Mouse (Mus musculus) left cerebral cortex, postnatal 4 days (tissue): ENCODE measurements around the gene Slc25a13. TPM values are rescaled to one million over a fixed set of nuclear protein-coding genes. Genes with fewer than 3 reads are reported as not detected.

ENCODE experiments used
- DNase-seq: peaks from one replicate; pipeline ENCODE4 v3.0.0-alpha.2; 2022
- intact Hi-C: fragments of 180-260 bp; cut with DNase I; formaldehyde crosslinking; loops from one replicate; pipeline ENCODE4 v1.15.1; 2025
- total RNA-seq, 2 experiments: library from RNA; stranded (reverse); gene quantifications; 2 replicates each; pipeline ENCODE4 v1.2.3; 2021

Slc25a13 gene
- total RNA-seq, 2 experiments from 2014 or later, result 2.4 to 2.5 TPM

- DNase-seq, result no peak
- intact Hi-C loops, result no loop called here
Observed at GRCm38 (mm10) chr6:6173166-6173934, 43.6 kb downstream of the Slc25a13 start.

GRCm38 (mm10) chr6:6168566-6169134 is 48.3 kb downstream of the Slc25a13 start:
- DNase-seq, result peak; percentile 35
- intact Hi-C loops, result no loop called here

GRCm38 (mm10) chr6:6167339-6168126 is 49.4 kb downstream of the Slc25a13 start:
- intact Hi-C loops, result no loop called here
- no peak for DNase-seq

GRCm38 (mm10) chr6:6162993-6163623 is 53.9 kb downstream of the Slc25a13 start:
- DNase-seq, result no peak
- intact Hi-C loops, result no loop called here

- intact Hi-C loops, result no loop called here
- DNase-seq, result no peak
Observed at GRCm38 (mm10) chr6:6162146-6162545, 54.8 kb downstream of the Slc25a13 start.

GRCm38 (mm10) chr6:6160645-6161426 is 56.1 kb downstream of the Slc25a13 start:
- intact Hi-C loops, result no loop called here
- DNase-seq, result peak; percentile 20

- intact Hi-C loops, result loop anchor here (10.0 kb wide), 1 partner anchor 1225 kb away; no protein-coding TSS in a partner anchor
- no peak for DNase-seq
Observed at GRCm38 (mm10) chr6:6159221-6159859, 57.6 kb downstream of the Slc25a13 start.

GRCm38 (mm10) chr6:6153426-6153825 is 63.5 kb downstream of the Slc25a13 start:
- intact Hi-C loops, result loop anchor here (10.0 kb wide), 1 partner anchor 1231 kb away; no protein-coding TSS in a partner anchor
- no peak for DNase-seq

- intact Hi-C loops, result loop anchor here (10.0 kb wide), 1 partner anchor 1234 kb away; no protein-coding TSS in a partner anchor
- no peak for DNase-seq
Observed at GRCm38 (mm10) chr6:6150811-6151210, 66.2 kb downstream of the Slc25a13 start.

GRCm38 (mm10) chr6:6149751-6150150 is 67.2 kb downstream of the Slc25a13 start:
- DNase-seq, result no peak
- intact Hi-C loops, result loop anchor here (10.0 kb wide), 1 partner anchor 1235 kb away; no protein-coding TSS in a partner anchor

- no peak for DNase-seq
- intact Hi-C loops, result no loop called here
Observed at GRCm38 (mm10) chr6:6149329-6149728, 67.6 kb downstream of the Slc25a13 start.

GRCm38 (mm10) chr6:6145412-6145811 is 71.6 kb downstream of the Slc25a13 start:
- intact Hi-C loops, result no loop called here
- no peak for DNase-seq

GRCm38 (mm10) chr6:6143525-6143924 is 73.4 kb downstream of the Slc25a13 start:
- intact Hi-C loops, result no loop called here
- DNase-seq, result no peak

GRCm38 (mm10) chr6:6140370-6140769 is 76.6 kb downstream of the Slc25a13 start:
- DNase-seq, result no peak
- intact Hi-C loops, result no loop called here

GRCm38 (mm10) chr6:6139061-6139460 is 77.9 kb downstream of the Slc25a13 start:
- intact Hi-C loops, result no loop called here

GRCm38 (mm10) chr6:6136812-6137211 is 80.2 kb downstream of the Slc25a13 start:
- intact Hi-C loops, result no loop called here
- DNase-seq, result no peak

More at GRCm38 (mm10) chr6:6139061-6139460, 77.9 kb downstream of the Slc25a13 start:
- no peak for DNase-seq

- intact Hi-C loops, result no loop called here
- DNase-seq, result no peak
Observed at GRCm38 (mm10) chr6:6134935-6135334, 82.0 kb downstream of the Slc25a13 start.

- intact Hi-C loops, result no loop called here
- no peak for DNase-seq
Observed at GRCm38 (mm10) chr6:6133556-6134050, 83.4 kb downstream of the Slc25a13 start.

GRCm38 (mm10) chr6:6132047-6132446 is 84.9 kb downstream of the Slc25a13 start:
- intact Hi-C loops, result no loop called here
- no peak for DNase-seq
